Mouse (Mus musculus): Measurements from ENCODE around the gene Zfp786.

- TF ChIP-seq CTCF (conservative IDR thresholded peaks at IDR 0.05; ENCODE audit: insufficient read depth, insufficient read length, low read depth, low read length) (peak; percentile 61), POLR2A (IDR thresholded peaks at IDR 0.05; ENCODE audit: low read depth, low read length) (peak; percentile 48)
These were observed 46.9 kb upstream of the Zfp786 start for GRCm38 (mm10) chr6:47877461-47878132.

Measured in kidney, adult 2 months (tissue).